Mouse (Mus musculus): ENCODE data around the gene Gm10639.
"Not testable (repeated sequence)": the region's sequence is repeated elsewhere in the genome, so short reads cannot be mapped to it uniquely, and the experiment has no call there.

- not testable (repeated sequence) for TF ChIP-seq CTCF (IDR thresholded peaks at IDR 0.05; ENCODE audit: borderline replicate concordance, insufficient read depth, low read depth, low read length); POLR2A (IDR thresholded peaks at IDR 0.05; ENCODE audit: borderline replicate concordance, insufficient read depth, low read length)
Observed at GRCm38 (mm10) chr9:78350007-78350406, 60.3 kb downstream of the Gm10639 start.
